Mouse (Mus musculus) cortical plate, adult 2 months (tissue): ENCODE measurements around the gene Ucp3.

Source experiments
- CTCF ChIP-seq: fragments of 200-500 bp; IDR thresholded peaks from 2 replicates; pipeline ENCODE4 v1.5.1; 2011; ENCODE audit warnings: mild to moderate bottlenecking, control low read depth, low read length; ENCODE audit not compliant: insufficient read depth; ENCODE audit errors: extremely low read depth
- POLR2A ChIP-seq: fragments of 200-500 bp; IDR thresholded peaks from 2 replicates; pipeline ENCODE4 v1.6.1; 2011; ENCODE audit warnings: mild to moderate bottlenecking, low read length, control low read depth; ENCODE audit not compliant: insufficient read depth; ENCODE audit errors: extremely low read depth

DNA sequence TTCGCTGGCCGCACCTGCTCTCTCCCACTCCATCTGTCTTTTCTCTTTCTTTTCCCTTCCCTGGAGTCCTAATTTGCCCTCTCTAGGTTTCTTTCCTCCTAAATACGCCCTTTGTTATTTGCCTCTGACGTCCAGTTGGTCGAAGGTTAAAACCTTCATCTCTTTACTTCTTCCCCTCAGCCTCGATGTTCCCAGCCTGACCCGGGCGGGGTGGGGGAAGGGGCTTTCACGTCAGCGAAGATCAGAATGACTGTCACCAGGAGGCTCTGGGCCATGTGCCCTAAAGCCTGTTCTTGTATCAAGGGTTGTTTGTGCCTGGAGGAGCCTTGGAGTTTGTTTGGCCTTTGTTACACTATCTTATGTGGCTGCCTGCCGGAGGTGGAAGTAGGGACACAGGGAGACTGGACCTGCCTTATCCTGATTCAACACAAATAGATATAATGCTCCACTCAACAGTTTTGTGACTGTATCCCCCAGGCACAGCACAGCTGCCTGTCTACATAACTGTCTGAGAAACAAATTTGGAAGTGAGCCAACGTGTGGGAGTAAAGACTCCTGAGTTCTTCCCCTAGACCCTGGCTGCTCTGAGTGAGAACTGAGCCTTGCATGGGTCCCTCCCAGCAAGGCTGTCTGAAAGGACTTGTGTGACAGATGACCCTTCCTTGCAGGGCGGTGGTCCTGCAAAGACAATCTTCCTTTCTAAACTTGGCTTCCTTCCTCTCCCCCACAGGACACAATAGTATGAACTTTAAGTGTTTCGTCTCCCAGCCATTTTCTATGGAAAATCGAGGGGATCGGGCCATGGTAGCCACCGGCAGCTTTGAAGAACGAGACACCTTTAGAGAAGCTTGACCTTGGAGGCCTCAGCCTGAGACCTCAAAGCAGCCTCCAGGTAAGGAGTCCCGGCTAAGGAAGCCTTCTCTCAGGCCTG is 21.0 kb downstream of the Ucp3 start:
- TF ChIP-seq CTCF (no peak), POLR2A (no peak)
